Mouse (Mus musculus) NIH3T3 (cell line): Measurements from ENCODE around the gene Thrsp.

ENCODE experiments used
- DNase-seq: peaks from one replicate; pipeline ENCODE4 v3.0.0-alpha.2; 2012; ENCODE audit warnings: low read depth

Gene Thrsp

GRCm38 (mm10) chr7:97375101-97375500, 42.4 kb downstream of the Thrsp start:
- no peak for DNase-seq

GRCm38 (mm10) chr7:97365887-97366286, 51.6 kb downstream of the Thrsp start:
- DNase-seq = no peak
